Mouse (Mus musculus): ENCODE data around the gene Oser1. TPM values are rescaled to one million over a fixed set of nuclear protein-coding genes. Genes with fewer than 3 reads are reported as not detected.
"Not testable (repeated sequence)": the region's sequence is repeated elsewhere in the genome, so short reads cannot be mapped to it uniquely, and the experiment has no call there.

The Oser1 gene
- total and polyA plus RNA-seq, 3 experiments: 14.0 to 84.2 (median 42.5) TPM

GRCm38 (mm10) chr2:163412846-163413590 is 11.5 kb downstream of the Oser1 start:
- H3K27me3 ChIP-seq (ENCODE audit: insufficient read depth, low read length): no peaks in the 10 kb centered on the region
- no peak overlapping the region for H3K4me3 ChIP-seq (ENCODE audit: low read depth, low read length)
- H3K4me1 ChIP-seq (ENCODE audit: insufficient read depth, low read depth, low read length): peaks cover 20% of the 10 kb centered on the region
- no peaks in the 10 kb centered on the region for H3K9me3 ChIP-seq (replicated peaks)
- no peak for TF ChIP-seq GATA2 (IDR thresholded peaks at IDR 0.05; ENCODE audit: borderline replicate concordance, low read depth, low read length)
- no peak for TF ChIP-seq POLR2AphosphoS5 (IDR thresholded peaks at IDR 0.05; ENCODE audit: insufficient replicate concordance, low read depth, low read length)
- no peak for TF ChIP-seq TAL1 (conservative IDR thresholded peaks at IDR 0.05; ENCODE audit: low read depth, low read length)
- TF ChIP-seq CTCF (IDR thresholded peaks at IDR 0.05; ENCODE audit: low read depth, low read length): no peak
- TF ChIP-seq GATA1 (IDR thresholded peaks at IDR 0.05; ENCODE audit: borderline replicate concordance, low read length): no peak
- ATAC-seq (ENCODE audit: extremely low read depth, insufficient number of reproducible peaks, low FRiP score, poor library complexity, severe bottlenecking) (no peak), DNase-seq (ENCODE audit: low spot score) (no peak)
- H3K36me3 ChIP-seq (replicated peaks): peaks cover 75% of the 10 kb centered on the region

DNA sequence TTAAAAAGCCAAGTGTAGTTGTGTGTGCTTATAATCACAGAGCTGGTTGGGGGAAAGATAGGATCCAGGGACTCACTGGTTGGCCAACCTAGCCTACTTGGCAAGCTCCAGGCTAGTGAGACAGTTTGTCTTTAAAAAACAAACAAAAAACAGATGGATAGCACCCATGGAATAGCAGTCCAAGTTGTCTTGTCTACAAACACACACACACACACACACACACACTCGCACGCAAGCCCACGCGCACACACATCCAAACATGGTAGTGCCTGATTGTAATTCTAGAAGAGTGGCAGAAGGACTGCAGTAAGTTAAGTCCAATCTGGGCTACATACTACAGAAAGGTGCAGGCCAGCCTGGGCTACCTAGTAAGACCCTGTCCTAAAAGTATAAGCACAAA is 12.1 kb downstream of the Oser1 start:
- peaks cover 14% of the 10 kb centered on the region for H3K4me1 ChIP-seq (ENCODE audit: insufficient read depth, low read depth, low read length)
- no peaks in the 10 kb centered on the region for H3K27me3 ChIP-seq (ENCODE audit: insufficient read depth, low read length)
- no peaks in the 10 kb centered on the region for H3K9me3 ChIP-seq (replicated peaks)
- peaks cover 81% of the 10 kb centered on the region for H3K36me3 ChIP-seq (replicated peaks)
- no peak overlapping the region for H3K4me3 ChIP-seq (ENCODE audit: low read depth, low read length)
- ATAC-seq (ENCODE audit: extremely low read depth, insufficient number of reproducible peaks, low FRiP score, poor library complexity, severe bottlenecking): no peak
- TF ChIP-seq TAL1 (conservative IDR thresholded peaks at IDR 0.05; ENCODE audit: low read depth, low read length) (no peak), POLR2AphosphoS5 (IDR thresholded peaks at IDR 0.05; ENCODE audit: insufficient replicate concordance, low read depth, low read length) (no peak), GATA1 (IDR thresholded peaks at IDR 0.05; ENCODE audit: borderline replicate concordance, low read length) (no peak), CTCF (IDR thresholded peaks at IDR 0.05; ENCODE audit: low read depth, low read length) (no peak), GATA2 (IDR thresholded peaks at IDR 0.05; ENCODE audit: borderline replicate concordance, low read depth, low read length) (no peak)
- DNase-seq (ENCODE audit: low spot score): no peak

DNA sequence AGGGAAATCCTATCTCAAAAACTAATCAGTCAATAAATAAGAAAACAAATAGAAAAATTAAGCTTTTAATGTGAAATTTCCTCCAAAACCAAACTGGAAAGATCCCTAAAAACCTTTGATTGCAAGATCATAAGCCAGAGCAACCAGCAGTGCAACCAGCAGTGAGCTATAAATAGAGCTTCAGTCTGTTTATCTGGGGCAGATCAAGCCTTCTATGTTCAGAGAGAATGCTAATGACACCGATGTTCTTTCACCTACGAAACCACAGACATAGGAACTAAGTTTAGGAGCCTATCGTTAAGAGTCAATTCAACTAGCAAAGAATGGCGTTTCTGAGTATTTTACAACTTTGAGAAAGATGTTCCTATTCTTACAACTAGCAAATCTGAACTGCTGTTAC is 12.7 kb downstream of the Oser1 start:
- Histone ChIP-seq H3K9me3 (replicated peaks) (no peaks in the 10 kb centered on the region), H3K27me3 (ENCODE audit: insufficient read depth, low read length) (no peaks in the 10 kb centered on the region), H3K36me3 (replicated peaks) (peaks cover 84% of the 10 kb centered on the region), H3K4me1 (ENCODE audit: insufficient read depth, low read depth, low read length) (peaks cover 9% of the 10 kb centered on the region), H3K4me3 (ENCODE audit: low read depth, low read length) (no peak overlapping the region)
- DNase-seq (ENCODE audit: low spot score) (no peak), ATAC-seq (ENCODE audit: extremely low read depth, insufficient number of reproducible peaks, low FRiP score, poor library complexity, severe bottlenecking) (no peak)
- TF ChIP-seq POLR2AphosphoS5 (IDR thresholded peaks at IDR 0.05; ENCODE audit: insufficient replicate concordance, low read depth, low read length): no peak
- TF ChIP-seq TAL1 (conservative IDR thresholded peaks at IDR 0.05; ENCODE audit: low read depth, low read length): no peak
- no peak for TF ChIP-seq GATA2 (IDR thresholded peaks at IDR 0.05; ENCODE audit: borderline replicate concordance, low read depth, low read length)
- no peak for TF ChIP-seq GATA1 (IDR thresholded peaks at IDR 0.05; ENCODE audit: borderline replicate concordance, low read length)
- no peak for TF ChIP-seq CTCF (IDR thresholded peaks at IDR 0.05; ENCODE audit: low read depth, low read length)

DNA sequence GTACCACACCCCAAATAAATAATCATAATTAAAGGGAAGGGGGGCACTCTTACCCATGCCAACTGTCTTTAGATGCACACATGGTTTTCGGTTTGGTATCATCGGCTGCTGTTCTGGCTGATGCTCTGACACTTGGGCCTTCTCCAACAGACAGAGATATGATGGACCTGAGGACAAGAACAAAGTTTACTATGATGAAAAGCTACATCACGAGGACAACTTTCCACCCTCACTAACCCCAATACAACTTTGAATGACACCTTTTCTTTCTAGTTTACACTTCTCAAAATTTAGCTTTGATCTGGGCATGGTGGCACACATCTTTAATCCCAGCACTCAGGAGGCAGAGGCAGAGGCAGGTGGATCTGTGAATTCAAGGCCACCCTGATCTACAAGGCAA is 13.2 kb downstream of the Oser1 start:
- H3K36me3 ChIP-seq (replicated peaks): peaks cover 85% of the 10 kb centered on the region
- H3K4me3 ChIP-seq (ENCODE audit: low read depth, low read length); ATAC-seq (ENCODE audit: extremely low read depth, insufficient number of reproducible peaks, low FRiP score, poor library complexity, severe bottlenecking); DNase-seq (ENCODE audit: low spot score); H3K4me1 ChIP-seq (ENCODE audit: insufficient read depth, low read depth, low read length); H3K9me3 ChIP-seq (replicated peaks); H3K27me3 ChIP-seq (ENCODE audit: insufficient read depth, low read length): not testable (repeated sequence)

GRCm38 (mm10) chr2:163410211-163410610 is 14.3 kb downstream of the Oser1 start:
- TF ChIP-seq CTCF (IDR thresholded peaks at IDR 0.05; ENCODE audit: low read depth, low read length) (no peak), TAL1 (conservative IDR thresholded peaks at IDR 0.05; ENCODE audit: low read depth, low read length) (no peak), POLR2AphosphoS5 (IDR thresholded peaks at IDR 0.05; ENCODE audit: insufficient replicate concordance, low read depth, low read length) (no peak), GATA2 (IDR thresholded peaks at IDR 0.05; ENCODE audit: borderline replicate concordance, low read depth, low read length) (no peak), GATA1 (IDR thresholded peaks at IDR 0.05; ENCODE audit: borderline replicate concordance, low read length) (no peak)
- H3K4me1 ChIP-seq (ENCODE audit: insufficient read depth, low read depth, low read length): peaks cover 6% of the 10 kb centered on the region
- H3K4me3 ChIP-seq (ENCODE audit: low read depth, low read length): no peak overlapping the region
- H3K36me3 ChIP-seq (replicated peaks): peaks cover 82% of the 10 kb centered on the region
- H3K9me3 ChIP-seq (replicated peaks): no peaks in the 10 kb centered on the region
- no peaks in the 10 kb centered on the region for H3K27me3 ChIP-seq (ENCODE audit: insufficient read depth, low read length)
- DNase-seq (ENCODE audit: low spot score) (no peak), ATAC-seq (ENCODE audit: extremely low read depth, insufficient number of reproducible peaks, low FRiP score, poor library complexity, severe bottlenecking) (no peak)

GRCm38 (mm10) chr2:163404037-163404815 is 20.3 kb downstream of the Oser1 start:
- Histone ChIP-seq H3K4me1 (ENCODE audit: insufficient read depth, low read depth, low read length) (peaks cover 2% of the 10 kb centered on the region; the same call in 1 of the 2 replicates), H3K4me3 (ENCODE audit: low read depth, low read length) (no peak overlapping the region), H3K27me3 (ENCODE audit: insufficient read depth, low read length) (no peaks in the 10 kb centered on the region; the same call in 1 of the 2 replicates), H3K9me3 (replicated peaks) (no peaks in the 10 kb centered on the region), H3K36me3 (replicated peaks) (peaks cover 41% of the 10 kb centered on the region)
- ATAC-seq (ENCODE audit: extremely low read depth, insufficient number of reproducible peaks, low FRiP score, poor library complexity, severe bottlenecking) (no peak), DNase-seq (ENCODE audit: low spot score) (no peak)
- TF ChIP-seq POLR2AphosphoS5 (IDR thresholded peaks at IDR 0.05; ENCODE audit: insufficient replicate concordance, low read depth, low read length) (no peak), GATA1 (IDR thresholded peaks at IDR 0.05; ENCODE audit: borderline replicate concordance, low read length) (no peak), CTCF (IDR thresholded peaks at IDR 0.05; ENCODE audit: low read depth, low read length) (no peak), GATA2 (IDR thresholded peaks at IDR 0.05; ENCODE audit: borderline replicate concordance, low read depth, low read length) (no peak), TAL1 (conservative IDR thresholded peaks at IDR 0.05; ENCODE audit: low read depth, low read length) (no peak)
